Mouse (Mus musculus) embryonic facial prominence, embryonic 12.5 days (tissue): ENCODE measurements around the gene Ctnnb1. TPM values are rescaled to one million over a fixed set of nuclear protein-coding genes. Genes with fewer than 3 reads are reported as not detected.
A peak's percentile ranks its signal among the peaks of the same experiment; 100 is the strongest.
"Not testable (repeated sequence)": the region's sequence is repeated elsewhere in the genome, so short reads cannot be mapped to it uniquely, and the experiment has no call there.

Experiments used
- ATAC-seq: fragments of 200-750 bp; cut with Nextera tagmentation; 2 replicates; pipeline ENCODE4 v1.8.0; 2017; ENCODE audit not compliant: insufficient number of reproducible peaks, insufficient read depth, low FRiP score, low TSS enrichment
- H3K27ac ChIP-seq: fragments of 300-500 bp; sonication (generic); 2 replicates; pipeline ENCODE4 v1.5.1; 2016; ENCODE audit warnings: mild to moderate bottlenecking
- H3K27me3 ChIP-seq: fragments of 300-500 bp; sonication (generic); 2 replicates; pipeline ENCODE4 v1.6.1; 2016; ENCODE audit warnings: mild to moderate bottlenecking, moderate library complexity
- H3K36me3 ChIP-seq: fragments of 300-500 bp; sonication (generic); 2 replicates; pipeline ENCODE4 v1.6.1; 2016; ENCODE audit warnings: mild to moderate bottlenecking
- H3K4me1 ChIP-seq: fragments of 300-500 bp; sonication (generic); 2 replicates; pipeline ENCODE4 v1.6.1; 2016
- H3K4me2 ChIP-seq: fragments of 300-500 bp; sonication (generic); replicated peaks from 2 replicates; pipeline ENCODE4 v1.6.1; 2016; ENCODE audit warnings: mild to moderate bottlenecking, moderate library complexity
- H3K4me3 ChIP-seq: fragments of 300-500 bp; sonication (generic); 2 replicates; pipeline ENCODE4 v1.5.1; 2016; ENCODE audit warnings: mild to moderate bottlenecking
- H3K9ac ChIP-seq: fragments of 300-500 bp; sonication (generic); 2 replicates; pipeline ENCODE4 v1.6.1; 2016; ENCODE audit warnings: mild to moderate bottlenecking, moderate library complexity
- H3K9me3 ChIP-seq: fragments of 300-500 bp; sonication (generic); 2 replicates; pipeline ENCODE4 v1.6.1; 2016; ENCODE audit warnings: mild to moderate bottlenecking, moderate library complexity
- WGBS: fragments of 180-500 bp; shearing (Covaris S2); methylation state at CpG from one replicate; pipeline ENCODE4 v1.1.7; 2016; 5-methylcytosine and 5-hydroxymethylcytosine counted together
- polyA plus RNA-seq: library from polyadenylated mRNA; unstranded; fragments of >200 nt; fragmentation: Nextera tagmentation; extraction: Ambion mirVana; gene quantifications from 2 replicates; pipeline ENCODE4 v1.2.1, GENCODE M21; 2016

The Ctnnb1 gene
- polyA plus RNA-seq, 1 experiment from 2014 or later, result 801 TPM

- Histone ChIP-seq H3K36me3 (no peaks in the 10 kb centered on the region), H3K4me1 (peaks cover 8% of the 10 kb centered on the region; the same call in 1 of the 2 replicates), H3K4me3 (no peak overlapping the region), H3K4me2 (no peak overlapping the region), H3K27me3 (no peaks in the 10 kb centered on the region), H3K9me3 (no peaks in the 10 kb centered on the region), H3K9ac (no peak overlapping the region), H3K27ac (no peak overlapping the region)
- 59% methylated on average over 12 of the region's 12 CpGs for WGBS
- no peak for ATAC-seq
These were observed 28.4 kb upstream of the Ctnnb1 start for GRCm38 (mm10) chr9:120900338-120901274.

- 75% methylated on average over 8 of the region's 8 CpGs for WGBS
- ATAC-seq, result no peak
- no peaks in the 10 kb centered on the region for H3K9me3 ChIP-seq
These were observed 26.5 kb upstream of the Ctnnb1 start for GRCm38 (mm10) chr9:120902562-120902961.

DNA sequence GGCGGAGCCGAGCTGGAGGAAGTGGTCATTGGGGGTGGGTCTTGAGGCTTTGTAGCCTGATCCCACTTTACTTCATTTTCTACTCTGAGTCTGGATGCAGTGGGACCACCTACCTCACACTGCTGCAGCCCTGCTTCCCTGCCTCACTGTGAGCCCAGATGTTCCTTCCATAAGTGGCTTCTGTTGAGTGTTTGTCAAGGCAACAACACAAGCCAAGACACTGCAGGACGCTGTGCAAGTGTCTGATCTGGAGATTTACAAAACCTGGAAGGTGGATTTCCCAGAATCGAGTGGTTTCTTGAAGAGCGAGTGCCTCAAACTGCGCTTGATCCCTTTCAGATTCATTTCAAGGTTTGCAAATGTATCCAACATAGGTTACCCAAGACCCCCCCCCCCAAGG, 20.6 kb upstream of the Ctnnb1 start:
- Histone ChIP-seq H3K4me3 (no peak overlapping the region), H3K4me1 (no peaks in the 10 kb centered on the region), H3K4me2 (no peak overlapping the region), H3K27ac (no peak overlapping the region), H3K27me3 (no peaks in the 10 kb centered on the region), H3K9ac (no peak overlapping the region), H3K36me3 (no peaks in the 10 kb centered on the region), H3K9me3 (no peaks in the 10 kb centered on the region)
- 85% methylated on average over 6 of the region's 6 CpGs for WGBS
- no peak for ATAC-seq

More at GRCm38 (mm10) chr9:120902562-120902961, 26.5 kb upstream of the Ctnnb1 start:
- H3K4me2 ChIP-seq, result no peak overlapping the region
- H3K36me3 ChIP-seq, result no peaks in the 10 kb centered on the region
- no peak overlapping the region for H3K4me3 ChIP-seq
- peaks cover 8% of the 10 kb centered on the region; the same call in 1 of the 2 replicates for H3K4me1 ChIP-seq
- H3K27me3 ChIP-seq, result no peaks in the 10 kb centered on the region
- no peak overlapping the region for H3K27ac ChIP-seq
- no peak overlapping the region for H3K9ac ChIP-seq

GRCm38 (mm10) chr9:120913152-120913551, 15.9 kb upstream of the Ctnnb1 start:
- H3K4me3 ChIP-seq, result no peak overlapping the region
- 82% methylated on average over 13 of the region's 13 CpGs for WGBS
- no peak overlapping the region for H3K27ac ChIP-seq
- H3K27me3 ChIP-seq, result no peaks in the 10 kb centered on the region
- no peaks in the 10 kb centered on the region; the same call in 1 of the 2 replicates for H3K4me1 ChIP-seq
- no peaks in the 10 kb centered on the region for H3K9me3 ChIP-seq
- H3K9ac ChIP-seq, result no peak overlapping the region
- H3K4me2 ChIP-seq, result no peak overlapping the region
- no peaks in the 10 kb centered on the region for H3K36me3 ChIP-seq
- ATAC-seq, result no peak

DNA sequence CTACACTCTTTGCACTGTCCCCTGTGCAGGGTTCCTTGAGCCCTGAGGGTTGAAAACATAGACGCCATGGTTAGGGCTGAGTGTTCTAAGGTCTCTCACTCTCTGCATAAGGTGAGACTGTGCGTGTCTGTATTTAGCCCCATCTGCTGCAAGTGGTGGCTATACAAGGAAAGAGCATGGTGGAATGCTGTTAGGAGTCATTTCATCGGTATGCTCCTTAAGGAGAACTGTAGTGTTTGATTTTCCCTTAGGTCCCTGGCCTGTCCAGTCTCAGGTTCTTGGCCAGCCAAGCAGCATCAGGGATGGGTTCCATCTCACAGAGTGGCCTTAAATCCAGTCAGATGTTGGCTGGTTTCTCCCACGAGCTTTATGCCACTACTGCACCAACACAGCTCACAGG, 14.6 kb upstream of the Ctnnb1 start:
- Histone ChIP-seq H3K4me1 (peaks cover 8% of the 10 kb centered on the region), H3K27ac (no peak overlapping the region), H3K27me3 (no peaks in the 10 kb centered on the region), H3K9me3 (no peaks in the 10 kb centered on the region), H3K9ac (no peak overlapping the region), H3K36me3 (no peaks in the 10 kb centered on the region), H3K4me2 (no peak overlapping the region), H3K4me3 (no peak overlapping the region)
- no peak for ATAC-seq
- WGBS, result 89% methylated on average over 4 of the region's 4 CpGs

DNA sequence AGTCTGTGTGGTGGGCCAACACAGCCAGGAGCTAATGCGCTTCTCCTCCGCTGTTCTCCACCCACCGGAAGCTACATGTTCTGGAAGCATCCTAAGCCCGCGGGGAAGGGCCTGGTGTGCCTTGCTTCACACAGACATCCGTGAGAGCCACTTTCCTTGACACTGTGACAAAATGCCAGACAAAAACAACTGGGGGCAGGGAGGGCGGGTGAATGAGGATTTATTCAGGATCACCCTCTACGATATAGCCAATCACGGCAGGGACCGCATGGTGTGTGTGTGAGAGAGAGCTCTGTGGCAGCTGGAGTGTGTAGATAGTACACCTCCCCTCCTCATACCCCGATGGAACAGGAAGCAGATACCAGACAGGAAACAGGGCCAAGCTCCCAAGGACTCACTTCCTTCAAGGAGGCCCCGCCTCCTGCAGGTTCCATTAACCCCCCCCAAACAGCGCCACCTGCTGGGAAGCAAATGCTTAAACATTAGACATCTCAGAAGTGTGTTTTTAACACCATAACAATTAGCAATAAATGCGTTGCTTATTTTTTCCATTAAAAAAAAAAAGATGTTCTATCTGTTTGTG, 14.0 kb upstream of the Ctnnb1 start:
- H3K9me3 ChIP-seq, result no peaks in the 10 kb centered on the region
- H3K4me2 ChIP-seq, result no peak overlapping the region
- no peak for ATAC-seq
- no peaks in the 10 kb centered on the region for H3K27me3 ChIP-seq
- H3K4me3 ChIP-seq, result no peak overlapping the region
- 86% methylated on average over 14 of the region's 14 CpGs for WGBS
- no peak overlapping the region for H3K27ac ChIP-seq
- H3K4me1 ChIP-seq, result peaks cover 8% of the 10 kb centered on the region
- no peaks in the 10 kb centered on the region for H3K36me3 ChIP-seq
- no peak overlapping the region for H3K9ac ChIP-seq

- not testable (repeated sequence) for H3K4me3 ChIP-seq, H3K27me3 ChIP-seq, H3K9me3 ChIP-seq, ATAC-seq, H3K4me2 ChIP-seq, H3K27ac ChIP-seq, H3K9ac ChIP-seq, H3K36me3 ChIP-seq, H3K4me1 ChIP-seq
- 96% methylated on average over 2 of the region's 2 CpGs for WGBS
These were observed 11.4 kb upstream of the Ctnnb1 start for GRCm38 (mm10) chr9:120917619-120918018.

GRCm38 (mm10) chr9:120918211-120918610, 10.8 kb upstream of the Ctnnb1 start:
- Histone ChIP-seq H3K9me3 (no peaks in the 10 kb centered on the region), H3K9ac (no peak overlapping the region), H3K4me2 (no peak overlapping the region), H3K36me3 (no peaks in the 10 kb centered on the region), H3K4me1 (peaks cover 8% of the 10 kb centered on the region), H3K4me3 (no peak overlapping the region), H3K27ac (no peak overlapping the region), H3K27me3 (no peaks in the 10 kb centered on the region)
- 74% methylated on average over 5 of the region's 5 CpGs for WGBS
- ATAC-seq, result no peak

- Histone ChIP-seq H3K4me1 (peaks cover 8% of the 10 kb centered on the region), H3K9ac (no peak overlapping the region), H3K27ac (peak overlapping the region; percentile 20; the same call in 1 of the 2 replicates), H3K36me3 (no peaks in the 10 kb centered on the region), H3K27me3 (no peaks in the 10 kb centered on the region), H3K4me2 (no peak overlapping the region), H3K4me3 (no peak overlapping the region), H3K9me3 (no peaks in the 10 kb centered on the region)
- WGBS, result 42% methylated on average over 6 of the region's 6 CpGs
- ATAC-seq, result no peak
These were observed 10.4 kb upstream of the Ctnnb1 start for GRCm38 (mm10) chr9:120918642-120919041.

DNA sequence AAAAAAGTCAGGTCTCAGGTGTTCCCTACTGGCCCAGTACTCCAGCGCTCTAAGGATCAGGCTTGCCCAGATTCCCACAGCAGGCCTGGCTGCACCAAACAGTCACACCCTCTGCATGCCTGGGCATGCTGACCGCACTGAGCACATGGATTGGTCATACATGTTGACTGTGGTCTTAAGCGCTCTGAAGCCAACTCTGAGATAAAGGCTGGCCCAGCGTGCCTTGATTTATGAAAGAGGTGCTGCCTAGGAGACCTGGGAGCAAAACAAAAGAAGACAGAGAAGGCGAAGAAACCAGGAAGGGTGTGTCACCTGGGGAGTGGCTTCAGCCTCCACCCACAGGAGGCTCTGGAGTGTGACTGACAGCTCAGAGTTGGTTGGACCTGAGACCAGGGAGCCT, 9.9 kb upstream of the Ctnnb1 start:
- H3K4me1 ChIP-seq, result peaks cover 8% of the 10 kb centered on the region
- no peaks in the 10 kb centered on the region for H3K9me3 ChIP-seq
- no peak overlapping the region for H3K4me2 ChIP-seq
- H3K27me3 ChIP-seq, result no peaks in the 10 kb centered on the region
- no peak overlapping the region for H3K9ac ChIP-seq
- H3K27ac ChIP-seq, result peak overlapping the region; percentile 20; the same call in 1 of the 2 replicates
- no peak overlapping the region for H3K4me3 ChIP-seq
- no peaks in the 10 kb centered on the region for H3K36me3 ChIP-seq
- 79% methylated on average over 5 of the region's 5 CpGs for WGBS
- ATAC-seq, result 0 out of 2 replicates have a peak, but pooled peaks have one; percentile 15

DNA sequence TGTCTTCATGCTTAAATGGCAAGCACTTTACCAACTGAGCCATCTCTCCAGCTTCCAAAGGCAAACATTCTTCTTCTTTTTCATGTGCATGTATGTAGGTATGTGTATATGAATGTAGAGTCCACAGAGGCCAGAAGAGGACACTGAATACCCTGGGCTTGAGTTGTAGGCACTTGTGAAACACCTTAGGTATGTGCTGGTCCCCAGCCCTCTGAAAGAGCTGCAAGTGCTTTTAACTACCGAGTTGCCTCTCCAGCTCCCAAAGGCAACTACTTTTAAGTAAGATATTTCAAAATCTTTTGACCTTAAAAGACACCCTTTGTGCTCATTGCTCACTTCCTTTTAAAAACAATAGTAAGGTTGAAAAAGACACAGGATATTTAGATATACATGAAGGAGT, 2.9 kb upstream of the Ctnnb1 start:
- H3K27ac ChIP-seq, result no peak overlapping the region
- WGBS, result 52% methylated on average over 1 of the region's 1 CpGs
- H3K27me3 ChIP-seq, result no peaks in the 10 kb centered on the region

More for the DNA sequence above, 2.9 kb upstream of the Ctnnb1 start:
- Histone ChIP-seq H3K4me3 (no peak overlapping the region), H3K9me3 (no peaks in the 10 kb centered on the region), H3K4me1 (no peaks in the 10 kb centered on the region), H3K9ac (no peak overlapping the region), H3K4me2 (no peak overlapping the region), H3K36me3 (no peaks in the 10 kb centered on the region)
- ATAC-seq, result no peak
